Mouse (Mus musculus): ENCODE measurements at regions not wholly inside any gene's neighbourhood (a gene's known extent, or its start where the extent isn't known, plus 50 kb on each side); places are given as distances from the start of the nearest gene placed in this dataset.

- TF ChIP-seq GATA1 (IDR thresholded peaks at IDR 0.05; ENCODE audit: borderline replicate concordance, low read length), result no peak
- TF ChIP-seq FLI1 (IDR thresholded peaks at IDR 0.05; ENCODE audit: low read length), result no peak
These were observed 113.6 kb upstream of the Rnd3 start for GRCm38 (mm10) chr2:51262506-51262905.

Measured in megakaryocyte, embryonic 14.5 days (primary cell).